Mouse (Mus musculus) left cerebral cortex, adult 9 months (tissue): ENCODE data around the gene Wscd1.
"Not testable (repeated sequence)": the region's sequence is repeated elsewhere in the genome, so short reads cannot be mapped to it uniquely, and the experiment has no call there.

Experiments used
- DNase-seq, 2 experiments: peaks; one replicate each; pipeline ENCODE4 v3.0.0; 2022; ENCODE audit warnings: low spot score in 2 of 2

The Wscd1 gene

GRCm38 (mm10) chr11:71770479-71770878 is 20.8 kb downstream of the Wscd1 start:
- DNase-seq = peak; percentile 52 to 66

GRCm38 (mm10) chr11:71771074-71771473 is 21.4 kb downstream of the Wscd1 start:
- DNase-seq = peak; percentile 47 to 67

GRCm38 (mm10) chr11:71772056-71772455 is 22.3 kb downstream of the Wscd1 start:
- no peak for DNase-seq

GRCm38 (mm10) chr11:71772802-71773201 is 23.1 kb downstream of the Wscd1 start:
- DNase-seq = no peak

GRCm38 (mm10) chr11:71773986-71774767 is 24.5 kb downstream of the Wscd1 start:
- peak in 1 of 2 experiments; percentile 71 for DNase-seq

GRCm38 (mm10) chr11:71775056-71775455 is 25.3 kb downstream of the Wscd1 start:
- DNase-seq = no peak

GRCm38 (mm10) chr11:71779642-71780041 is 29.9 kb downstream of the Wscd1 start:
- DNase-seq = no peak

GRCm38 (mm10) chr11:71781737-71782354 is 32.1 kb downstream of the Wscd1 start:
- no peak for DNase-seq

GRCm38 (mm10) chr11:71785499-71785898 is 35.8 kb downstream of the Wscd1 start:
- no peak for DNase-seq

GRCm38 (mm10) chr11:71788209-71788608 is 38.5 kb downstream of the Wscd1 start:
- DNase-seq = no peak

- no peak for DNase-seq
Observed at GRCm38 (mm10) chr11:71790227-71790626, 40.5 kb downstream of the Wscd1 start.

GRCm38 (mm10) chr11:71799206-71799605 is 49.5 kb downstream of the Wscd1 start:
- no peak for DNase-seq

GRCm38 (mm10) chr11:71808521-71808920 is 58.8 kb downstream of the Wscd1 start:
- no peak for DNase-seq

GRCm38 (mm10) chr11:71811828-71812227 is 62.1 kb downstream of the Wscd1 start:
- DNase-seq = no peak

GRCm38 (mm10) chr11:71812921-71813320 is 63.2 kb downstream of the Wscd1 start:
- DNase-seq = no peak

GRCm38 (mm10) chr11:71814511-71814910 is 64.8 kb downstream of the Wscd1 start:
- DNase-seq = no peak

GRCm38 (mm10) chr11:71815326-71815725 is 65.6 kb downstream of the Wscd1 start:
- DNase-seq = no peak

GRCm38 (mm10) chr11:71816918-71817317 is 67.2 kb downstream of the Wscd1 start:
- no peak for DNase-seq

- no peak for DNase-seq
Observed at GRCm38 (mm10) chr11:71817341-71817740, 67.6 kb downstream of the Wscd1 start.

GRCm38 (mm10) chr11:71818111-71818510 is 68.4 kb downstream of the Wscd1 start:
- no peak for DNase-seq

- peak in 1 of 2 experiments; percentile 30 for DNase-seq
Observed at GRCm38 (mm10) chr11:71819901-71820300, 70.2 kb downstream of the Wscd1 start.

- DNase-seq = peak; percentile 20 to 28
Observed at GRCm38 (mm10) chr11:71820847-71821246, 71.1 kb downstream of the Wscd1 start.

- not testable (repeated sequence) for DNase-seq
Observed at GRCm38 (mm10) chr11:71821526-71821925, 71.8 kb downstream of the Wscd1 start.
